Mouse (Mus musculus) left cerebral cortex, adult 8-10 months (tissue): ENCODE measurements around the gene A930004D18Rik. TPM values are rescaled to one million over a fixed set of nuclear protein-coding genes. Genes with fewer than 3 reads are reported as not detected.

Source experiments
- DNase-seq, 2 experiments: peaks; one replicate each; pipeline ENCODE4 v3.0.0; 2022; ENCODE audit warnings: low spot score in 2 of 2
- total RNA-seq, 4 experiments: library from RNA; stranded (reverse); gene quantifications; 2 replicates each; pipeline ENCODE4 v1.2.4; 2022

A930004D18Rik gene
- 1 to 10 TPM; 1.8 to 3.5 (median 2.2) TPM for total RNA-seq

DNA sequence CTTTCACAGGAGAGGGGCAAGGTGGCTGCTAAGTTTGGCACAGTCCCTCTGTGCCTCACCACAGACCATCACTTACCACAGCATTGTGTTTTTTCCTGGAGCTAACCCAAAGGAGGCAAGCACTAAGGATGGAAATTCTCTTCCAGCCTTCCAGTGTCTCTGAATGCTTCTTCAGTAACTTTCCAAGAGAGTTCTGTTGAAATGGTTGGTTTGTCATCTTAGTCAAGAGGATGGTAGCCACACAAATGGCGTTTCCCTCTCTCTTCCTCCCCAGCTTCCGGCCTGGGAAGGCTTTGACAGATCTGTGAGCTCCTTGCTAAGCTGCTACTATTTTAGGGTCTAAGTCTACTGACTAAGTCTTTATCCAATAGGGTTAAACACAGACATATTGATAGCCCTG, at the start of gene A930004D18Rik:
Gene A930004D18Rik (minus strand): TSS at position 247 of the 400 bp plus-strand sequence.
- DNase-seq: no peak

DNA sequence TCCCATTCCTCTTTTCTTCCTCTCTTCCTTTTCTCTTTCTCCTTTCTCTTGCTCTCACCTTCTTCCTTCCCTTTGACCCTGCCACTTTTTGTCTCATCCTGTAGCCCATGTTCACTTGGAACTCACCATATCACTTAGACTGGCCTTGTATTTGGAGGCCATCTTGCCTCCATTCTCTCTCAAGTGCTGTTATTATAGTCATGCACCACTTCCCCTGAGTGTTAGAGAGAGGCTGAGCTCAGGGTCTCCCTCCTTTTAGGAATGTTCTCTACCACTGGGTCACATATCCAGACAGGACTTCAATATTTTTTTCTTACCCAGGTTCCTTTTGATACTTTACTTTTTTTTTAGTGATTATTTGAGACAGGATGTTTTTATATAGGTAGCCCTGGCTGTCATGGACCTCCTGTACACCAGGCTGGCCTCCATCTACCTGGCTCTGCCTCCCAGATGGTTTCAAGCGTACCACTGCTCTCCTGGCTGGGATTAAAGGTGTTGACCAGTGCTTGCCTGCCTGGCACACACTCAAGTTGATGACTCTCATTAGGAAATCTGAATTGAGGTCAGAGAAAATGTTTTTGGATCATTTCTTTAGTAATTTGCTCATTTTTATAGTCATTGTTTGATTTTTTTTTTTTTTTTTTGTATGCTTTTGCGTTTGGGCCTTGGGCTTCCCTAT, 42.8 kb upstream of the A930004D18Rik start:
- DNase-seq: no peak

DNA sequence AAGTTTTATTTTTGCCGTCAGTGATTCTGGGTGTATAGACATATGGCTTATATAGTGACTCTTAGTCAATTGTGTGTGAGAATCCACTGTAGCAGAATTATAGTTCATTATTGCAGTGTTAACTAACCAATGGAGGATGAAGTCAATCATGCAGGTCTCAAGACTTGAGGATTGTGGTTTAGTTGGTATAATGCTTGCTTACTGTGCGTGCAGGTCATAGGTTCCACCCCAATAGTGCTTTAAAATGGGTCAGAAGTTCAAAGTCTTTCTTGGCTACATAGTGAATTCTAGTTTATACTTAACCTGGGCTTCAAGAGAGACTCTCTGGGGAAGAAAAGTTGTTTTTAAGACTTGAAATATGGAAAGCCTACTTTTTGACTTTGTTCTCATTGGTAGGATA, 34.4 kb upstream of the A930004D18Rik start:
- DNase-seq: no peak

DNA sequence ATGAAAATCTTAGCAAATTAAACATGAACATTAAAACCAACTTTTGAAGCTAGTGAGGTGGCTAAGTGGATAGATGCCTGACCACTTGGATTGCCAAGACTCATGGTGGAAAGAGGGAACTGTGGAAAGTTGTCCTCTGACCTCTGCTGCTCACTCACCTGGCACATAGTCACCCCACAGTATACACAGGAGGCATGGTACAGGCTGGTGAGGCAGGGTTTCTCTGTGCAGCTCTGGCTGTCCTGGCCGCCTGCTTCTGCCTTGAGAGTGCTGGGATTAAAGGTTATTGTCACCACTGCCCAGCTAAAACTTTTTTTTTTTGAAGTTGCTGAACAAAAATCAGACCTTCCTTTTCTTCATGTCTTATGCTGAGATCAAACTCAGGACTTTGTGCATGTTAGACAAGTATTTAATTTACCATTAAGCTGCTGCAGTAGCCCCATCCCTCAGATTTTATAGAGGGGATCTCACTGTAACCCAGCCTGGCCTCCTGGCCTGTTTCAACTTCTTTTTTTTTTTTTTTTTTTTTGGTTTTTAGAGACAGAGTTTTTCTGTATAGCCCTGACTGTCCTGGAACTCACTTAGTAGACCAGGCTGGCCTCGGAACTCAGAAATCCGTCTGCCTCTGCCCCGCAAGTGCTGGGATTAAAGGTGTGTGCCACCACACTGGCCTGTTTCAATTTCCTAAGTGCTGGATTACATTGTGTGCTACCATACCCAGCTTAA, 30.7 kb upstream of the A930004D18Rik start:
- DNase-seq: no peak

DNA sequence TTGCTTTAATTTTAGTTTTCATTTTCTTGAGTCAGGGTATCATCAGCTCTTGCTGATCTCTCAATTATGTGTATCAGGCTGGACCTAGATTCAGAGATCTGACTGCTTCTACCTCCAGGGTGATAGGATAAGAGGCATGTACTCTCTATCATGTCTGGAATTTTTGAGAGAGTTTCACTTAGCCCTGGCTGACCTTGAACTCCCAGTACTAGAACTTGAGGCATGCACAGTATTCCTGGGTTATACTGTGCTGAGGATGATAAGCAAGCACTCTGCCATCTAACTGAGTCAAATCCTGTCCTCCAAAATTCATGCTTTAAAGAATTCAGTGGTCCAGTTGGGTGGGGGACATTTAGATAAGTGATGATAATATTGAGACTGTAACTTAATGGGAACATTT, 28.9 kb upstream of the A930004D18Rik start:
- DNase-seq: no peak

DNA sequence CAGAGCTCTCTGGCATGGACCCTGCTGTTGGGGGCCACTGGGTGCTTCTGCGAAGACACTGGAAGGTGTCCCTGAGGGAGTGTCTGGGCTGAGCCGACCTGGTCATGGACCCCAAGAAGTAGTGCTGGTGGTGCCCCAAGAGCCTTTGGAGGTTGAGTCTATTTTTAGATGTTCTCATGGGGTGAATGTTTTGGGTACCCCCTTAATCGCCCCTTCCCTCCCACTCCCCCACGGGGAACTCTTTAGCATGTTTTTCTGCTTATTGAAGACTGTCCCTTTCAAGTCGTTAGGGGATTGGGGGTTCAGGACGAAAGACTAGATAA, 28.1 kb upstream of the A930004D18Rik start:
- no peak for DNase-seq

DNA sequence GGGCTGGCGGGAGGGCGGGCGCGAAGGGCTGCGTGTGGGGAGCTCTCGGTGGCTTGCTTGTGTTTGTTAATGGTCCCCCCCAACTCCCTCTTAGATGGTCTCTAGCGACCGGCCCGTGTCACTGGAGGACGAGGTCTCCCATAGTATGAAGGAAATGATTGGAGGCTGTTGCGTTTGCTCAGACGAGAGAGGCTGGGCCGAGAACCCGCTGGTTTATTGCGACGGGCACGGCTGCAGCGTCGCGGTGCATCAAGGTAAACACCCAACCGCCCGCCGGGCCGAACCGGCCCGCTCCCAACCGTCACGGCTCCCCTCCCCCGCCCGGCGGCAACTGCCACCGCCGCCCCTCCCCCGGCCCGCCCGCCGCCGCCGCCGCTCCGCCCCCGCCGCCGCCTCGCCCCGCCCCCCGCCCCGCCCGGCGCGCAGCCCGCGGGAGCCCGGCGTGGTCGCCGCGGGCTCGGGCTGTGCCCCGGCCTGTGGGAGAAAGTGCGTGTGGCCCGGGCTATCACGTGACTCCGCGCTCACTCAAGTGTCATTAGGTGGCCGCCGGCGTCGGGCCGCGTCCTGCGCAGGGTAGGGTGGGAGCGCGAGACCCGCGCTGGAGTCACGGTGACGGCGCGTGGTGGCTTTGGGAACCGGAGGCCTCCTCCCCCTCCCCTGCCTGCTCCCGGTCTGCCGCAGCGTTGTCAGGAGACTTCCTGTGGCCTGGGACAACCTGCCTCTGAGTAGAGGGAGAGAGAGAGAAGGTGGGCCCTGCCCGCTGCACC, 27.6 kb upstream of the A930004D18Rik start:
- DNase-seq: peak; percentile 55 to 75

DNA sequence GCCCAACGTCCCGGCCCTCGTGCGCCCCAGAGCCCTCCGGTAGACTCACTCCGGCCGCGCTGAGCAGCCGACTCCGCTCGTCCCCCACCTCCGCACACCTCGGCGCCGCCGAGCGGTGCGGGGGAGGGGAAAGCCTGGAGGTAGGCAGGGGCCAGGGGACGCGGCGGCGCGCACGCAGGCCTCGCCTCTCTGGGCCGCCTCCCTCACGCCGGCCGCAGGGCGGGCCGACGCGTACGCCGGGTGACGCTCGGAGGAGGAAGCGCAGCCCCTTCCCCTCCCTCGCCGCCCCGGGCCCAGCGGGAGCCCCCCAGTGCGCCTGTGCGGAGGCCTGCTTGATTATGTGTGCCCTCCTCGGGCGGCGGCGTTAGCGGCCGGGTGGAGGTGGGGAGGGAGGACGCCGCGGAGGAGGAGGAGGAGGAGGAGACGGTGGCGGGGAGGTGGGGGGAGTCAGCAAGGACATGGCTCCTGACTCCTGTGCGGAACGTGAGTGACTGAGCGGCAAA, 26.9 kb upstream of the A930004D18Rik start:
- DNase-seq: peak; percentile 78 to 93

DNA sequence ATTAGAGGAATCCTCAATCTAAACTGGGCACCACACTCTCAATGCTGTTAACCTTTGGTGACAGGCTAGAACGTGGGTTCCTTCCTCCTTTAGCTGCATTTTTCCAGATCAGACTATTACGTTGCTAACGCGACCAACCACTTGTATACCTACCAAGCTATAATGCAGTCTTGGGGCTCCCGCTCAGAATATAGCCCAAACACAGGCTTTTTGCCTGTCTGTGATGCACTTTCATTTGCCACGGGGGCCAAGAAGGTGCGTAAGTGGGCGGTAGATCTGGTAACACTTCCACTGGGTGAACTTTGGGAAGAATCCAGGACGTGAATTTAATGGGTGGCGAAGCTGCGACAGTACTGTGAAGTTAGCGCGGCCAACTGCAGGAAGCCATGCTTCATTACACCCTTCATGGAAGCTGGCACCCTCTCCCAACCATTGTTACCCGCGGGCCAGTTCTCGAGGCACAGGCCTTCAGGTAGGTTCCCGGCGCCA, 26.3 kb upstream of the A930004D18Rik start:
- peak; percentile 49 to 67 for DNase-seq

DNA sequence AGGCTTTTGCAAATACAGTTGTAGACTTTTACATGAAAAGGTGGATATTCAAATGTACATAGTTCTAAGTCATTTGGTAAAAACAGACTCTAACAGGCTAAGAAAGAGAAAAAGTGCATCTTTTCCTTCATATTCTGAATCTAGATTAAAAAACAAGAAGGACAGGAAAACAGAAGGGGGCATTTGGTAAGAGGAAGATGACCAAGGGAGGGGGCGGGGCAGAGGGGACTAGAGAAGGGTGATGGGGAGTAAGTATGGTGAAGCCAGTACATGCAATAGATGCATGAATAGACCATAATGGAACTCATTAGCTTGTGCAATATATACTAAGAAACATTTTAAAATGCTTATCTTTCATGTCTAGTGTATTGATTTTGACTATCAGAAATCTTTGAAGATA, 22.9 kb upstream of the A930004D18Rik start:
- DNase-seq: no peak

DNA sequence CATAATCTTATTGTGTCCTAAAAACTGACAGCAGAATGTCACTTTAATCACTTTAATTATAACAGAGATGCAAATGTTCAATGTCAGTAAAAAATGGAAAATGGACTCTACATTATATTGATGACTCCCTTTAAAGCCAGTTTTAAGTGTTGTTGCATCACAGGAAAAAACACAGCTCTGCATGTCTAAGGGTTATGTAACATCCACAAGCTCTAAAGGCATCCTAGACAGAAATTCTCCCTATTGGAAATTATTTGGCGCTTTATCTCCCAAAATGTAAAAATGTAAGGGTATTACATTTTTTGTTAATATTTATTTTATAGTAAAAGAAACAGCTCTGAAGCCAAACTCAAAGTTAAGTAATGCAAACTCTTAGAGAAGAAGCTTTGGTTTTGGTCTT, 22.4 kb upstream of the A930004D18Rik start:
- DNase-seq: no peak

DNA sequence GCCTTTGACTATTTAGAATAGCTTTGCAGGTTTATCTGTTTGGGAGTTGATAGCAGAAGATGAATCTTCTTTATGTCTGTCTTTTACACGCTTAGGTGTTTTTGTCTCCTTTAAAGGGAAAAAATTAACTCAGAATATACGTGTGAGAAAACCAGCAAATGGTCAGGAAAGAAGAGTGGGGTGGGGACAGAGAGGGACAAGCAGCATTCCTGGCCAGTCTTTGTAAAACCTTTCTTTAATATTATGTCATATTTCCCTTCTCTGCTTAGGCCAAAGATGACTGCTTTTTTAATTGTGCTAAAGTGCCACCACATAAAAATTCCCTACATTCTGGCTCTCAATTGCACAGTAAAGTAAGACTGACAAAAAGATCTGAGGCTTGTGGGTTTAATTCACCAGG, 21.5 kb upstream of the A930004D18Rik start:
- DNase-seq: no peak

DNA sequence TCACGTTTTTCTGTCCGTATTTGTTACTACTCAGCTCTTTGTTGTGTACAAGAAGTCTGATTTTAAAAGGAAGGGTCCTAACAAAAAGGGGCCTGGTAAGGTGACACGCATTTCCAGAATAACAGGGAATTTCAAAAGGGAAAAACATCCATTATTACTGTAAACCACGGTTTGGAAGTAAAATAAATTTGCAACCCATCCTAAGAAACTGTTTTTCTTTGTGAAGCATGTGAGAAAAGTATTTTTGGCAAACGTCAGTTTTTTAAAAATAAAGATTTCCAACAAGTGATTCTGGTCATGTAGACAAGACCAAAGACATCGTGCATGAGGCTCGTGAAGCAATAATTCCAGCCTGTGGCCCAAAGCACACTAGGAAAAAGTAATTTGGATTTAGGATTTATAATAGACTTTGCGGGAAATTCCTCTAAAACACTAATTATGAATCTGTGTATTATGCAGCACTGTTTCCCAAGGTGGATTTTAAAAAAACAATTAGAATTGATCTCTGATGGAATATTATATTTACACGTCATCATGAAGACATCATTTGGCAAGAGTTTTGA, 20.7 kb upstream of the A930004D18Rik start:
- DNase-seq: no peak

DNA sequence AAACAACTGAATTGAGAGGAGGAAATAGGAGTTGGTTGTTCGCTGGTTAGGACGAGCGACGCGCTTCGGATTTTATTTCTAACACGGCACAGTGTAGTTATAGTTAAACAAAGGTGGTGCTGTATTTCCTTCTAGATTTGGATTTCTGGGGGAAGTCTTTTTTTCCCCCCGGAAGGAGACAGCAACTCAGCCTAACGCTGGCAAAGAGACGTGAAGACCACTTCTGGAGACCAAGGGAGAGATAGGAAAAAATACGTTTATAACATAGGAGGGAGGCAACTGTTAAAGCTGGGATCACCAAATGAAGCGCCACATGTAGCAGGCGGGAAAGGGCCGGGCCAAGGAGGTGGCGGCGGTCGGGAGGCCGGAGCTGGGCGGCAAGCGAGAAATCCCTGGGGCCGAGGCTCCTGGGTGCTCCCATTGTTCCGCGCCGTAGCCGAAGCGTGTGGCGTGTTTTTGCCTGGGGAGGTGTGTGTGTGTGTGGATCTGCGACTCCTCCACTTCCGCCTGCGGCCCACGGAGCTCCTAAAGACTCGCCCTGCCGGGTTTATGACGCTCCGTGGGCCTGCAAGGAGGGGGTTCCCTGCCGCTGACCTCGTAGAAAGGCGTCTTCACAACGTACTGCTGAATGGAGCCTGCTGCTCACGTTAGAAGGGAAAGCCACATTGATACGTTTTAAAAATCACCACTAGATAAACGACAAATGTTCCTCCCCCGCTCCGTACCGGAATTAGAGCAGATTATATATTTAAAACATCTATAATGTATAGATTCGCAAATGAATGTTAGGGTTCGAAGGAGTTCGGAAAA, 20.0 kb upstream of the A930004D18Rik start:
- DNase-seq: peak; percentile 39 to 54

DNA sequence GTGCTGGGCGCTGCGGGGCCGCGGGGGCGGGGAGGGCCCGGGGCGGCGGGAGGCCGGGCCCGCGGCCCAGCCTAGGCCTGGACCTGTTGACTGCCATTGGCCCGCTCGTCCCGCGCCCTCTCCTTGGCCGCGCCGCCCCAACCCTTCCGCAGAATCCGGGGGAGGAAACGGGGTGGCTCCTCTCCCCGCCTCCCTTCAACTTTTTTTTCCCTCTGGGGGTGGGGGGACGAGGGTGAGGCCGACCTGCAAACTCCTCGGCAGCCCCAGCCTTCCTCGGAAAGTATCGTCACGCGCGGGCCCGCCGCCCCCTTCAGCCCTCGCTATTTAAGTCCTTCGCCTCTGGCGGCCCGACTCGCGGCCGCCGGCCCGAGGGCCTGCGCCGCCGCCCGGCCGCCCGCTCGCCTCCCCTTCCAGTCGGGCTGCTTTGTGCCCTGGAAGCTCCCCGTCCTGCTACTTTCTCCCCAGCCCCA, 19.3 kb upstream of the A930004D18Rik start:
- DNase-seq: peak; percentile 69 to 88

DNA sequence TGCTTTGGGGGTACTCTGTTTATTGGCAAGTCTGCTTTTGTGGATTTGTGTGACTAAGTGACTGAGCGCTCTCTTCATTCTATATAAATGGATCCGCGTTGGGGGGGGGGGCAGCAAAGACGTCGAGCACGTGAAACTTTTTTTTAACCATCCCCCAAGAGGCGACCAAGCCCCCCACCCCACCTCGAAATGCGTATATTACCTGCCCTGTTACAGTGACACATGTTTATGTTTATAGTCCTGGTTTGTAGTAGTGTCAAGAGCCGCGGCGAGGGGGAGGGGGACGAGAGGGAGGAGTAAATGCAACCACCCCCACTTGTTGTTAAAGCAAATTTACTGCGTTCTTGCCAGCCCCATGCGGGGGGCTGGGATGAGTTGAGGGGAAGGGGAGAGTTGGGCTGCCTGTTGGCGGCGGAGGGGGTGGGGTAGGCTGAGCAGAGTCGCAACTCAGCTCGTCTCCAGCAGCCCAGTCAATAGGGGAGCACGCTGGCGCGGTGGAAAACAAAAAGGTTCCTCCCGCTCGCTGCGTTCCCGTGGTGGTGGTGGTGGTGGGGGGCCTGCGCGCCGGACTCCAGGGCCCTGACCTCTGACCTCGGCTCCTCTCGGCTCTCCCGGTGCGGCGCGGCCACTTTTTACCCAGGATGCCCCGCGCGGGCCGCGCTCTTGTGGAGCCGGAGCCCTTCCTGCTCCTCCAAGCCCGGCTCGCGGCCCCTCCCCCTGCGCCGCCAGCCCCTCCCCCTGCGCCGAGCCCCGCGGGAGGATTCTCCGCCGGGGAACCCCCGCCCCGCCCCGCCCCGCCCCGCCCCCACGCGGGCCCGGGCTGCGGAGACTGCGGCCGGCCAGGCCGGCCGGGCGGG, 18.6 kb upstream of the A930004D18Rik start:
- DNase-seq: peak; percentile 80 to 91

DNA sequence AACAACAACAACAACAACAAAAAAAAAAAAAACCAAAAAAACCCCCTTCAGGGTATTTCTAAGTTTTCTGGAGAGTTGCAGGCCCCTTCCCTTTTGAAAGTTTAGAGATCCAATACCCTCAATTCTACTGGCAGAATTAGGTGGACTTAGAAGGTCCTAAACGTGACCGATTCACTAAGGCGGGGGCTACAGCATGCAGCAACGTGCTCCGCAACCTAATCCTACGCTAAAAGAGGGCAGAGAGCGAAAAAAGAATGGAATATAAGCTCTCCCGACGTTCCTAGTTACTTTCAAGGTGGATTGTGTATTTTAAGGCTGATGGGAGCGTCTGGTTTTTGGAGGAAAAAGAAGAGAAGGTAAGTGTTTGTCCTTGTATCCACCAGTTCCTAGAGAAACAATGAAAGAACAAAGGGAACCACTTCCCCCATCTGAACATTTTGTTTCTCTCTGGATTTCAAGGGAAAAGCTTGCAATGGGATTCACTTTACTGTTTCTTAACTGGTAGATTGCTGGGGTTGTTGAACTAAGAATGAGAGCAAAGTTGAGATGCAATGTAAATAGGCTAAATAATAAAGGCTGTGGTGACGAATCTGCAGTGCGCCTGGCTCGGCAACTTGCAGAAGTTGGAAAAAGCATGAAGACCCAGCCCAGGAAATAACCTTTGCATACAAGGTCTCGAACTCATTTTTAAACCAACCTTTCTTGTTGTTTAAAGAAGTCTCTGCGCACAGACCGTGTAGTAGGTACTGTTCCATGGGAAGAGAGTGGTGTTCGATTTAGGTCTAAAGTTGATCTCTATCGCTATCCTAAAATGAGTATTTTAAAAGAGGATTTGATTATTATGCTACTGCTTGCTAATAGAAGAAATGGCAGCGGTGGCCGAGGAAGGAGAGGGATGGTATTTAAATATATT, 17.7 kb upstream of the A930004D18Rik start, which contains the start of gene Mllt10:
Gene Mllt10 (plus strand): TSS at position 222 of the 913 bp plus-strand sequence.
- no peak for DNase-seq

DNA sequence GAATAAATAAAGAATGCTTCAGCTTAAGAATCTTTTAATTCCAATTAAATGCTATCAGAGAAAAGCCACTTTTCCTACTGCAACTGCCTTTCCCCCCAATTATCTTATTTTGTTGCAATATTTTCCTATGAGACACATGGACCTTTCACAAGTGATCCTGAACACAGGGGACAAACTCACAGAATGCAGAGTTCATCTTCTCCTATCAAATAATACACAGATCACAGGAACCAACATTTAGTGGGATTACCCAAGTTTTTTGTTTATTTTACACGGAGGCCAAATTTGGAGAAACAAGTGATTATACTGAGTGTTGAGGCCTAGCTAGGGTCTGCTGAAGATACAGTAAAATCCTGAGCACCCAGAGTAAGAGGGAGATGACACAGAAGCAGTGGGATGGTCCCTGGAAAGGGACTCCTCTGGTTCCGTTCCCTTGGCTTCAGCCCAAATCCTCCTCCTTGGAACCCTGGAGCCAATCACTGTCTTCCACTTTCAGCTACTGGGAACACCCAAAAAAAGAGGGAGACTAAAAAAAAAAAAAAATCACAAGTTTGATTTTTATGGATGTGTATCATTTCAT, 16.5 kb upstream of the A930004D18Rik start:
- no peak for DNase-seq
